Mouse (Mus musculus): ENCODE measurements around the gene Etfb. TPM values are rescaled to one million over a fixed set of nuclear protein-coding genes. Genes with fewer than 3 reads are reported as not detected.

The Etfb gene
- total RNA-seq, 2 experiments from 2014 or later = 346 to 421 TPM

Small RNA genes lying within 50 kb of the gene (microRNA-seq; reads per million reads assigned to microRNA genes)
- 2.0 to 2.5 reads per million in 2 experiments for gene Mir7051

Other genes starting within 250 kb of the Etfb start
- 10 to 100 TPM; 15.6 to 17.0 TPM for gene Zfp715, start 130.8 kb upstream of the Etfb start, total RNA-seq (2021)
- gene Siglecf, start 92.7 kb upstream of the Etfb start, total RNA-seq (2021) = not detected
- under 1 TPM; 0.14 to 0.59 TPM for gene Siglecg, start 35.9 kb upstream of the Etfb start, total RNA-seq (2021)
- gene Lim2, start 16.4 kb upstream of the Etfb start, total RNA-seq (2021) = not detected
- not detected for gene Nkg7, start 7.0 kb upstream of the Etfb start, total RNA-seq (2021)
- not detected for gene Cldnd2, start 3.3 kb upstream of the Etfb start, total RNA-seq (2021)
- gene Gm45233, start within 50 bp of the Etfb start, total RNA-seq (2021) = 1 to 10 TPM in 1 of 2 experiments, under 1 TPM in 1; 0.66 to 1.2 TPM
- 1 to 10 TPM; 1.4 to 3.8 TPM for gene Vsig10l, start 19.1 kb downstream of the Etfb start, total RNA-seq (2021)
- gene Iglon5, start 46.0 kb downstream of the Etfb start, total RNA-seq (2021) = 1 to 10 TPM; 1.2 to 1.3 TPM
- gene 4931406B18Rik, start 61.9 kb downstream of the Etfb start, total RNA-seq (2021) = not detected
- gene Cd33, start 100.3 kb downstream of the Etfb start, total RNA-seq (2021) = 1 to 10 TPM; 3.1 to 3.9 TPM
- 1 to 10 TPM; 1.2 to 1.4 TPM for gene Zfp658, start 118.2 kb downstream of the Etfb start, total RNA-seq (2021)
- gene Zfp719, start 135.5 kb downstream of the Etfb start, total RNA-seq (2021) = 1 to 10 TPM; 6.1 to 7.3 TPM
- not detected for gene Zfp819, start 163.1 kb downstream of the Etfb start, total RNA-seq (2021)
- not detected for gene Ceacam18, start 190.6 kb downstream of the Etfb start, total RNA-seq (2021)
- gene Siglece, start 216.1 kb downstream of the Etfb start, total RNA-seq (2021) = under 1 TPM; 0.45 to 0.59 TPM
- 1 to 10 TPM; 3.2 to 3.8 TPM for gene Ctu1, start 227.9 kb downstream of the Etfb start, total RNA-seq (2021)
- gene Klk14, start 246.3 kb downstream of the Etfb start, total RNA-seq (2021) = not detected

All from gastrocnemius, postnatal 10 days (tissue).